Mouse (Mus musculus) embryonic facial prominence, embryonic 12.5 days (tissue): ENCODE results near the gene 1700023F06Rik. TPM values are rescaled to one million over a fixed set of nuclear protein-coding genes. Genes with fewer than 3 reads are reported as not detected.

Experiments used
- ATAC-seq: fragments of 200-750 bp; cut with Nextera tagmentation; 2 replicates; pipeline ENCODE4 v1.8.0; 2017; ENCODE audit not compliant: insufficient number of reproducible peaks, insufficient read depth, low FRiP score, low TSS enrichment
- H3K27ac ChIP-seq: fragments of 300-500 bp; sonication (generic); 2 replicates; pipeline ENCODE4 v1.5.1; 2016; ENCODE audit warnings: mild to moderate bottlenecking
- H3K27me3 ChIP-seq: fragments of 300-500 bp; sonication (generic); 2 replicates; pipeline ENCODE4 v1.6.1; 2016; ENCODE audit warnings: mild to moderate bottlenecking, moderate library complexity
- H3K36me3 ChIP-seq: fragments of 300-500 bp; sonication (generic); 2 replicates; pipeline ENCODE4 v1.6.1; 2016; ENCODE audit warnings: mild to moderate bottlenecking
- H3K4me1 ChIP-seq: fragments of 300-500 bp; sonication (generic); 2 replicates; pipeline ENCODE4 v1.6.1; 2016
- H3K4me2 ChIP-seq: fragments of 300-500 bp; sonication (generic); replicated peaks from 2 replicates; pipeline ENCODE4 v1.6.1; 2016; ENCODE audit warnings: mild to moderate bottlenecking, moderate library complexity
- H3K4me3 ChIP-seq: fragments of 300-500 bp; sonication (generic); 2 replicates; pipeline ENCODE4 v1.5.1; 2016; ENCODE audit warnings: mild to moderate bottlenecking
- H3K9ac ChIP-seq: fragments of 300-500 bp; sonication (generic); 2 replicates; pipeline ENCODE4 v1.6.1; 2016; ENCODE audit warnings: mild to moderate bottlenecking, moderate library complexity
- H3K9me3 ChIP-seq: fragments of 300-500 bp; sonication (generic); 2 replicates; pipeline ENCODE4 v1.6.1; 2016; ENCODE audit warnings: mild to moderate bottlenecking, moderate library complexity
- WGBS: fragments of 180-500 bp; shearing (Covaris S2); methylation state at CpG from one replicate; pipeline ENCODE4 v1.1.7; 2016; 5-methylcytosine and 5-hydroxymethylcytosine counted together
- polyA plus RNA-seq: library from polyadenylated mRNA; unstranded; fragments of >200 nt; fragmentation: Nextera tagmentation; extraction: Ambion mirVana; gene quantifications from 2 replicates; pipeline ENCODE4 v1.2.1, GENCODE M21; 2016

Gene 1700023F06Rik
- polyA plus RNA-seq, 1 experiment from 2014 or later, result 0.95 TPM

- 2% methylated on average over 58 of the region's 59 CpGs for WGBS
- Histone ChIP-seq H3K4me2 (peak overlapping the region; percentile 91), H3K27me3 (peaks cover 76% of the 10 kb centered on the region), H3K36me3 (no peaks in the 10 kb centered on the region), H3K9ac (peak overlapping the region; percentile 33), H3K4me3 (peak overlapping the region; percentile 46), H3K9me3 (no peaks in the 10 kb centered on the region), H3K4me1 (peaks cover 30% of the 10 kb centered on the region), H3K27ac (no peak overlapping the region)
- ATAC-seq, result peak; percentile 66; the same call in 1 of the 2 replicates
Measured at GRCm38 (mm10) chr11:103198911-103199803, 9.2 kb downstream of the 1700023F06Rik start.

GRCm38 (mm10) chr11:103198339-103198738 lies 10.0 kb downstream of the 1700023F06Rik start:
- peaks cover 30% of the 10 kb centered on the region for H3K4me1 ChIP-seq
- no peak overlapping the region for H3K9ac ChIP-seq
- H3K9me3 ChIP-seq, result no peaks in the 10 kb centered on the region
- 5% methylated on average over 16 of the region's 16 CpGs for WGBS
- H3K36me3 ChIP-seq, result no peaks in the 10 kb centered on the region
- ATAC-seq, result no peak
- H3K27me3 ChIP-seq, result peaks cover 84% of the 10 kb centered on the region
- H3K4me3 ChIP-seq, result peak overlapping the region; percentile 46
- H3K4me2 ChIP-seq, result peak overlapping the region; percentile 91
- no peak overlapping the region for H3K27ac ChIP-seq

DNA sequence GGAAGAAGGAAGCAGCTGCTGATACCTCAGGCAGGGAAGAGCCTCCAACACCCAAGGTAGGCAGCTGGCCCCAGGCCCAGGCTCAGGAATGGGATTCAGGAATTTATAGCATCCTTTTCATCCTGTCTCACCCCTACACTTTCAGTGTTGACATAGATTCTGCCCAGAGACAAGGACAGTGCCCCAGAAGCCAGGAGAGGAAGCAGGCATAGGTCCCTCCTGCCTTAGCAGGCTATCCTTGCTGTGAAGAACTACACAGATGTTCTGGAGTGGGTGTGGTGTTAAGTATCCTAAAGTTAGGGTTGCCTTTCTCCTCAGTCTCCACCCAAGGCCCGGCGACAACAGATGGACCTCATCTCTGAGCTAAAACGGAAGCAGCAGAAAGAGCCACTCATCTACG lies 11.0 kb downstream of the 1700023F06Rik start:
- no peaks in the 10 kb centered on the region for H3K9me3 ChIP-seq
- 89% methylated on average over 4 of the region's 4 CpGs for WGBS
- no peak overlapping the region for H3K4me3 ChIP-seq
- no peak for ATAC-seq
- H3K27me3 ChIP-seq, result peaks cover 94% of the 10 kb centered on the region
- H3K4me2 ChIP-seq, result no peak overlapping the region
- no peak overlapping the region for H3K27ac ChIP-seq
- peaks cover 34% of the 10 kb centered on the region for H3K4me1 ChIP-seq
- H3K9ac ChIP-seq, result no peak overlapping the region
- H3K36me3 ChIP-seq, result no peaks in the 10 kb centered on the region

DNA sequence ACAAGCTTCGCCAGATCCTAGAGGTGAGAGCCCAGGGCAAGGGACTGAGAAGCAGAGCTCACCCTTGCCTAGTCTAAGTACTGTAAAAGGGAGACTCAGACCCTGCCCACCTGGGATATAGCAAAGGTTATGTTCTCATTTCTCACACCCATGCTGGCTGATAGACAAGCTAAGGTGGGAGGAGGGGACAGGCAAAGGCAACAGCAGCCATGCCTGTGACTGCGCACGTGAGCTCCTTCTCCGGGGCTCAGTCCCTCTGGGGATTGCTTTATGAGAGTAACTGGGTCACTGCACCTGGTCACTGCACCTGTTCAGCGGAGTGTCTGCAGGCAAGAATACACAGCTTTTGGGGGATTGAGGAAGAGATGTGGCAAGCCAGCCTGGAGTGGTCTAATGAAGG lies 12.7 kb downstream of the 1700023F06Rik start:
- no peaks in the 10 kb centered on the region for H3K9me3 ChIP-seq
- peaks cover 100% of the 10 kb centered on the region for H3K27me3 ChIP-seq
- 78% methylated on average over 5 of the region's 5 CpGs for WGBS
- no peak for ATAC-seq
- no peak overlapping the region for H3K9ac ChIP-seq
- no peak overlapping the region for H3K4me2 ChIP-seq
- no peak overlapping the region for H3K4me3 ChIP-seq
- no peak overlapping the region for H3K27ac ChIP-seq
- H3K4me1 ChIP-seq, result peaks cover 24% of the 10 kb centered on the region
- H3K36me3 ChIP-seq, result no peaks in the 10 kb centered on the region

DNA sequence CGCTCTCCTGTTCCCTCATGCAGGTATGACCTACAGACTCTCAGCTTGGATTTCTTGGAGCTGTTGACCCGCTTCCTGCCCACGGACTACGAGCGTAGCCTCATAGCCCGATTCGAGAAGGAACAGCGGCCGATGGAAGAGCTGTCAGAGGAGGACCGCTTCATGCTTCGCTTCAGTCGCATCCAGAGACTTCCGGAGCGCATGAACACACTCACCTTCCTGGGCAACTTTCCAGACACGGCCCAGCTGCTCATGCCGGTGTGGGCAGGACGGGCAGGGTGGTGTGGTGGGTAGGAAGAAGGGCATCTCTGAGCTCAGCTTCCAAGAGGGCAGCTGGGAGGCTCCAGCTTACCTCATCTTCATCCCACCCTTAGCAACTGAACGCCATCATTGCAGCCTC lies 13.1 kb downstream of the 1700023F06Rik start:
- WGBS, result 90% methylated on average over 18 of the region's 18 CpGs
- H3K27me3 ChIP-seq, result peaks cover 100% of the 10 kb centered on the region
- no peak overlapping the region for H3K4me3 ChIP-seq
- H3K4me2 ChIP-seq, result no peak overlapping the region
- no peaks in the 10 kb centered on the region for H3K9me3 ChIP-seq
- H3K9ac ChIP-seq, result no peak overlapping the region
- H3K36me3 ChIP-seq, result no peaks in the 10 kb centered on the region
- ATAC-seq, result no peak
- peaks cover 24% of the 10 kb centered on the region for H3K4me1 ChIP-seq
- H3K27ac ChIP-seq, result no peak overlapping the region

- peaks cover 14% of the 10 kb centered on the region for H3K4me1 ChIP-seq
- H3K27me3 ChIP-seq, result peaks cover 93% of the 10 kb centered on the region
- H3K9ac ChIP-seq, result no peak overlapping the region
- H3K4me3 ChIP-seq, result no peak overlapping the region
- no peak for ATAC-seq
- 35% methylated on average over 9 of the region's 9 CpGs for WGBS
- no peaks in the 10 kb centered on the region for H3K36me3 ChIP-seq
- H3K4me2 ChIP-seq, result no peak overlapping the region
- H3K9me3 ChIP-seq, result no peaks in the 10 kb centered on the region
- H3K27ac ChIP-seq, result no peak overlapping the region
Measured at GRCm38 (mm10) chr11:103193825-103194168, 14.6 kb downstream of the 1700023F06Rik start.

- no peak overlapping the region for H3K27ac ChIP-seq
- WGBS, result 6% methylated on average over 40 of the region's 44 CpGs
- H3K4me1 ChIP-seq, result peaks cover 8% of the 10 kb centered on the region; the same call in 1 of the 2 replicates
- peak overlapping the region; percentile 48 for H3K4me2 ChIP-seq
- no peak; the same call in 1 of the 2 replicates for ATAC-seq
- 0 out of 2 replicates have a peak overlapping the region, but pooled peaks have one; percentile 12 for H3K9ac ChIP-seq
- no peaks in the 10 kb centered on the region for H3K9me3 ChIP-seq
- H3K4me3 ChIP-seq, result peak overlapping the region; percentile 18; the same call in 1 of the 2 replicates
- H3K27me3 ChIP-seq, result peaks cover 87% of the 10 kb centered on the region
- H3K36me3 ChIP-seq, result no peaks in the 10 kb centered on the region
Measured at GRCm38 (mm10) chr11:103192956-103193824, 15.2 kb downstream of the 1700023F06Rik start.

DNA sequence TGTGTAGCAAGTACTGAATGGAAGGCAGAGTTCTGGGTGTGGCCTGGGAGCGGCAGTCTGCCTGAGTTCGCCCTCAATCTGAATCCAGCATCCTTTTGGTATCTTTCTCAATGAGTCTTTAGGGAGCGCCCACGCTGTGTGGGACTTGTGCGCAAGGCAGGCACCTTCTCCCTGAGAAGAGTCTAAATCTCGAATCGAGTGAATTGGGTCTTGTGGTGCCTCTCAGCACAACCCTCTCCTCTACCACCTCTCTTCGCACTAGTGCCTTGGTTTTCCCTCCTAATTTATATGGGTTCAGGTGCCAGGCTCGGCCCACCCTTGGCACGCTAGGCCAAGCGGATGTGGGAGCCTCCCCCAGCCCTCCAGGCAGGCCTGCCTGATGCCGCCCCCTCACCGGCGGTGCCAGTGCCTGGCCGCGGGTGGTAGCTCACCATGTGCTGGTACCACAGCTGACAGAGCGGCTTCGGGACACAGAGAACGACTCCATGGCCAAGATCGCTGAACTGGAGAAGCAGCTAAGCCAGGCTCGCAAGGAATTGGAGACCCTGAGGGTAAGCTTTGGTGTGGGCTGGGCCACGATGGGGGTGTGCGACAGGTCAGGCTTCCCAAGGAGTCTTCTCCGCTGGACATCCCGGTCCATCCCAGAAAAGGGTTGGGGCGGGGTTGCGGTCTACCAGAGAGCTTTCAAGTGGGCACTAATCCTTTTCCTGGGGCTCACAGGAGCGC lies 16.0 kb downstream of the 1700023F06Rik start:
- Histone ChIP-seq H3K4me2 (peak overlapping the region; percentile 48), H3K4me1 (peaks cover 6% of the 10 kb centered on the region; the same call in 1 of the 2 replicates), H3K27ac (no peak overlapping the region), H3K9ac (peak overlapping the region; percentile 12; the same call in 1 of the 2 replicates), H3K36me3 (no peaks in the 10 kb centered on the region), H3K27me3 (peaks cover 79% of the 10 kb centered on the region), H3K4me3 (peak overlapping the region; percentile 18; the same call in 1 of the 2 replicates), H3K9me3 (no peaks in the 10 kb centered on the region)
- ATAC-seq, result no peak
- WGBS, result 13% methylated on average over 28 of the region's 28 CpGs

DNA sequence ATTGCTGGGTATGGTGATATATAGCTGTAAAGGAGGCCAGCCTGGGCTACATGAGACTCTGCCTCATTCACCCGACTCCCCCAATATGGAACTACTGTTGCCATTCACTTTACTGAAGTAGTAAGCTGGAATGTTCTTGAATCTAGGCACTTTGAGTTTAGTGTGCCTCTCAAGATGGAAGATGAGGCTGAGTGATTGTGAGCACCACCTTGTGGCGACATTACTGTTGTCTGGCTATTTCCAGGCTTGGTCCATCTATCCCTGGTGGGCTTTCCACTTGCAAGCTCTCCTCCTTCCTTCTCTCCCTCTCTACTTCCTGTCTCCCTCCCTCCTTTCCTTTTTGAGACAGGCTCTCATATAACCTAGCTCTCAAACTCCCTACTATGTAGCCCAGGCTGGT lies 23.5 kb downstream of the 1700023F06Rik start:
- H3K9me3 ChIP-seq, result no peaks in the 10 kb centered on the region
- no peak overlapping the region for H3K4me3 ChIP-seq
- WGBS, result 30% methylated on average over 2 of the region's 2 CpGs
- no peak for ATAC-seq
- no peak overlapping the region for H3K4me2 ChIP-seq
- H3K27ac ChIP-seq, result no peak overlapping the region
- H3K27me3 ChIP-seq, result peaks cover 10% of the 10 kb centered on the region
- H3K9ac ChIP-seq, result no peak overlapping the region
- H3K36me3 ChIP-seq, result no peaks in the 10 kb centered on the region
- H3K4me1 ChIP-seq, result no peaks in the 10 kb centered on the region

DNA sequence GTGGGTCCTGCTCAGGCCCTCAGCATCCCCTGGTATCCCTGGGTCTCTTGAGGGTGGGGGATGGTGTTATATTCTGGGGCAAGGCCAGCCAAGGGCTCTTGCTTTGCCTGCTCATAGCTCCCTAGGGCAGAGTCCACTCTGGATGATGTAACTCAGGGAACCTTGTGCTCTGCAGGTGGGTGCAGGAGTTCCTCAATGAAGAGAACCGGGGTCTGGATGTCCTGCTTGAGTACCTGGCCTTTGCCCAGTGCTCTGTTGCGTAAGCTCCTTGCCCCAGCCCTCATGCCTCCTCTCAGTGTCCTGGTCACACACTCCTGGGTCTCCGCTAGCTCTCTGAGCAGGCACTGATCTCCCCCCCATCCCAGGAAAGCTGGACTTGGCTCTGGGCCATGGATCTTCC lies 26.4 kb downstream of the 1700023F06Rik start:
- peaks cover 6% of the 10 kb centered on the region; the same call in 1 of the 2 replicates for H3K27me3 ChIP-seq
- no peak overlapping the region for H3K4me2 ChIP-seq
- no peak overlapping the region for H3K27ac ChIP-seq
- H3K4me1 ChIP-seq, result no peaks in the 10 kb centered on the region
- 82% methylated on average over 3 of the region's 3 CpGs for WGBS
- H3K9ac ChIP-seq, result no peak overlapping the region
- no peak overlapping the region for H3K4me3 ChIP-seq
- H3K36me3 ChIP-seq, result no peaks in the 10 kb centered on the region
- no peak for ATAC-seq
- H3K9me3 ChIP-seq, result no peaks in the 10 kb centered on the region

DNA sequence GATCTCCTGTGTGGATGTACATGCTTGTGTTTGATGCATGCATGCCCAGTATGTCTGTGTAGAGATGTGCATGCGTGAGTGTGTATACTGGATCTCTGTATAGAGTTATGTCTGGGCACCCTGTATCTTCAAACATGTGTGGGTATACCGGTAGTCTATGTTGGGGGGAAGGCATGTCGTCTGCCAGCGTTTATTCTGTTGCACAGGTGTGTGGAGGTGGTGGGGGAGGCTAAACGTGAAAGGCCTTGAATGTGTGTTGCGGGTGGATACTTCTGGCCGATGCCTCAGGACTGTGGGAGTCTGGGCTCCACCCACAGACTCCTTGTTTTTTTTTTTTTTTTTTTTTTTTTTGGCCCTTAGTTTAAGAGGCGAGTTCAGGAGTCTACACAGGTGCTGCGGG lies 27.0 kb downstream of the 1700023F06Rik start:
- peaks cover 6% of the 10 kb centered on the region; the same call in 1 of the 2 replicates for H3K27me3 ChIP-seq
- no peak for ATAC-seq
- H3K9ac ChIP-seq, result no peak overlapping the region
- no peaks in the 10 kb centered on the region for H3K9me3 ChIP-seq
- no peaks in the 10 kb centered on the region for H3K36me3 ChIP-seq
- no peak overlapping the region for H3K4me3 ChIP-seq
- no peaks in the 10 kb centered on the region for H3K4me1 ChIP-seq
- 73% methylated on average over 9 of the region's 9 CpGs for WGBS
- no peak overlapping the region for H3K4me2 ChIP-seq
- no peak overlapping the region for H3K27ac ChIP-seq
